22 mouse cellular contexts compared by ENCODE assay signal in the genomic region with DNA sequence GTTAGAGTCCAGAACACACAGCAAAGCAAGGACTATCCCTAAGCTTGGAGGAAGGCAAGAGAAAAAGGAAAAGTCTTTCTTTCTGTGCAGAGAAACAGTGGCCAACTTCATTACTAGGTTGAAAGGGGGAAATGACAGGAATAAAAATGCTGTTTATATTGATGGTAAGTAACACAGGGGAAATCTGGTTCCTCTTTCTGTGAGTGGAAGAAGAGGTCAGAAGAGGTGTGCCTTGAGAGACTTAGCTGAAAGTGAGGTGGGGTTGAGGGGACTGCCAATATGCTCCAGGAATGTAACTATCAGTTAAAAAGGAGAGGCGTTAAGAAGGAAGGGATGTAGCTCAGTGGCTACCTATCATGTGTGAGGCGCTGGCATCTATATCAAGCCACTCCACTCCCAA.
DNase-seq lines count a peak whose midpoint lies in the region; ATAC-seq and TF ChIP-seq lines count a peak whose summit lies in the region.
"Had no signal": no experiment of that assay in that cellular context is flagged by ENCODE, and none has a peak within 500 bp of the region (broad histone marks: within the 10 kb centered on the region; RNA-seq: fewer than 3 reads in every experiment).

No protein-coding gene starts in this region.

- 78% methylated on average over 2 of the region's 2 CpGs for WGBS in kidney, adult 2 months
- WGBS in kidney, embryonic 15.5 days: 91% methylated on average over 2 of the region's 2 CpGs
- WGBS in hindbrain, embryonic 12.5 days: 97% methylated on average over 2 of the region's 2 CpGs

- H3K9me3 ChIP-seq in kidney, embryonic 15.5 days (replicated peaks): no peaks in the 10 kb centered on the region
- no peaks in the 10 kb centered on the region for H3K9me3 ChIP-seq in megakaryocyte, embryonic 14.5 days
- no peaks in the 10 kb centered on the region for H3K9me3 ChIP-seq in hindbrain, embryonic 12.5 days (replicated peaks)
- H3K9me3 ChIP-seq: embryonic facial prominence, embryonic 15.5 days; forebrain, embryonic 10.5 days; heart, embryonic 12.5 days; hindbrain, embryonic 13.5 days had no signal

- no peaks in the 10 kb centered on the region for H3K36me3 ChIP-seq in kidney, adult 2 months (ENCODE audit: control insufficient read depth, insufficient read depth, low read length)
- no peaks in the 10 kb centered on the region for H3K36me3 ChIP-seq in kidney, embryonic 15.5 days
- peaks cover 22% of the 10 kb centered on the region for H3K36me3 ChIP-seq in megakaryocyte, embryonic 14.5 days (replicated peaks; ENCODE audit: low read length)
- H3K36me3 ChIP-seq in hindbrain, embryonic 12.5 days: no peaks in the 10 kb centered on the region
- H3K36me3 ChIP-seq: embryonic facial prominence, embryonic 15.5 days; forebrain, embryonic 10.5 days; heart, embryonic 12.5 days; hindbrain, embryonic 13.5 days had no signal

- TF ChIP-seq POLR2A in kidney, adult 2 months (IDR thresholded peaks at IDR 0.05; ENCODE audit: low read depth, low read length): no peak

- DNase-seq in kidney, adult 2 months: no peak
- DNase-seq in layer of hippocampus, adult 8-10 months (ENCODE audit: low spot score in 2 of 2): no peak
- no peak for DNase-seq in Muller cell, postnatal 12 days (ENCODE audit: inconsistent ontology term)
- DNase-seq: adrenal gland, adult 2 months; adrenal gland, postnatal 25 days; B cell, adult 2 months; cerebellum, adult 2 months; cerebellum, postnatal 10 days; embryo, embryonic 11 days; gastrocnemius, postnatal 36 days had no signal

- no peaks in the 10 kb centered on the region for H3K27me3 ChIP-seq in kidney, adult 2 months (replicated peaks; ENCODE audit: control insufficient read depth, insufficient read depth, low read length)
- no peaks in the 10 kb centered on the region for H3K27me3 ChIP-seq in kidney, embryonic 15.5 days
- no peaks in the 10 kb centered on the region for H3K27me3 ChIP-seq in megakaryocyte, embryonic 14.5 days (replicated peaks)
- no peaks in the 10 kb centered on the region for H3K27me3 ChIP-seq in hindbrain, embryonic 12.5 days
- H3K27me3 ChIP-seq: embryonic facial prominence, embryonic 15.5 days; heart, embryonic 12.5 days; hindbrain, embryonic 13.5 days had no signal

- no peak overlapping the region for H3K4me2 ChIP-seq in kidney, embryonic 15.5 days
- H3K4me2 ChIP-seq in hindbrain, embryonic 12.5 days (replicated peaks): no peak overlapping the region
- H3K4me2 ChIP-seq: embryonic facial prominence, embryonic 15.5 days; heart, embryonic 12.5 days; hindbrain, embryonic 13.5 days had no signal

- H3K4me1 ChIP-seq in kidney, adult 2 months (ENCODE audit: control insufficient read depth, insufficient read depth, low read length): no peaks in the 10 kb centered on the region; the same call in 1 of the 2 replicates
- no peaks in the 10 kb centered on the region for H3K4me1 ChIP-seq in kidney, embryonic 15.5 days
- H3K4me1 ChIP-seq in megakaryocyte, embryonic 14.5 days: peaks cover 56% of the 10 kb centered on the region
- no peaks in the 10 kb centered on the region for H3K4me1 ChIP-seq in hindbrain, embryonic 12.5 days
- H3K4me1 ChIP-seq: embryonic facial prominence, embryonic 15.5 days; forebrain, embryonic 10.5 days; heart, embryonic 12.5 days; hindbrain, embryonic 13.5 days had no signal

- 0 out of 2 replicates have a peak overlapping the region, but pooled peaks have one; percentile 16 for H3K27ac ChIP-seq in kidney, adult 2 months (ENCODE audit: insufficient read depth, low read depth, low read length)
- no peak overlapping the region for H3K27ac ChIP-seq in kidney, embryonic 15.5 days
- no peak overlapping the region for H3K27ac ChIP-seq in hindbrain, embryonic 12.5 days
- H3K27ac ChIP-seq: embryonic facial prominence, embryonic 15.5 days; forebrain, embryonic 10.5 days; hindbrain, embryonic 13.5 days; hindbrain, postnatal 0 days had no signal

- no peak for ATAC-seq in kidney, embryonic 15.5 days (replicated peaks; ENCODE audit: low FRiP score)
- peak; percentile 38; the same call in 1 of the 2 replicates for ATAC-seq in granulocyte monocyte progenitor cell, adult 5-6 weeks (replicated peaks; ENCODE audit: poor library complexity, severe bottlenecking)
- ATAC-seq in hindbrain, embryonic 12.5 days (ENCODE audit: low FRiP score): no peak
- ATAC-seq: CD4-positive, CD25-positive, alpha-beta regulatory T cell, adult 4 months; forebrain, embryonic 14.5 days; hindbrain, postnatal 0 days had no signal

- no peak overlapping the region for H3K9ac ChIP-seq in kidney, embryonic 15.5 days
- H3K9ac ChIP-seq in hindbrain, embryonic 12.5 days: no peak overlapping the region
- H3K9ac ChIP-seq: embryonic facial prominence, embryonic 15.5 days; heart, embryonic 12.5 days; hindbrain, embryonic 13.5 days had no signal

- TF ChIP-seq CTCF in kidney, adult 2 months (conservative IDR thresholded peaks at IDR 0.05; ENCODE audit: insufficient read depth, insufficient read length, low read depth, low read length): no peak

- no peak overlapping the region for H3K4me3 ChIP-seq in kidney, adult 2 months (ENCODE audit: insufficient read depth, low read depth, low read length)
- no peak overlapping the region for H3K4me3 ChIP-seq in kidney, embryonic 15.5 days (replicated peaks)
- peak overlapping the region; percentile 85 for H3K4me3 ChIP-seq in megakaryocyte, embryonic 14.5 days (replicated peaks)
- no peak overlapping the region for H3K4me3 ChIP-seq in hindbrain, embryonic 12.5 days
- H3K4me3 ChIP-seq: embryonic facial prominence, embryonic 15.5 days; erythroblast, embryonic 14.5 days; forebrain, embryonic 10.5 days; heart, embryonic 12.5 days; hindbrain, embryonic 13.5 days had no signal
